Mouse (Mus musculus): ENCODE results near the gene Lgals4. TPM values are rescaled to one million over a fixed set of nuclear protein-coding genes. Genes with fewer than 3 reads are reported as not detected.
"Not testable (repeated sequence)": the region's sequence is repeated elsewhere in the genome, so short reads cannot be mapped to it uniquely, and the experiment has no call there.

The Lgals4 gene
- polyA plus RNA-seq, 1 experiment from 2014 or later: 3.2 TPM

- Histone ChIP-seq H3K4me1 (0 out of 2 replicates have a peak, but pooled peaks cover 3% of the 10 kb centered on the region), H3K9ac (replicated peaks) (no peak overlapping the region), H3K36me3 (no peaks in the 10 kb centered on the region), H3K27me3 (no peaks in the 10 kb centered on the region), H3K4me3 (no peak overlapping the region), H3K9me3 (no peaks in the 10 kb centered on the region), H3K4me2 (replicated peaks) (no peak overlapping the region), H3K27ac (replicated peaks) (no peak overlapping the region)
- 92% methylated on average over 7 of the region's 7 CpGs for WGBS
- no peak for ATAC-seq (ENCODE audit: low FRiP score, low read depth)
Measured at GRCm38 (mm10) chr7:28877155-28877554, 43.5 kb downstream of the Lgals4 start.

- H3K4me3 ChIP-seq: no peak overlapping the region
- WGBS: 85% methylated on average over 4 of the region's 4 CpGs
- H3K27ac ChIP-seq (replicated peaks): no peak overlapping the region
- H3K4me2 ChIP-seq (replicated peaks): no peak overlapping the region
- no peaks in the 10 kb centered on the region for H3K9me3 ChIP-seq
- H3K27me3 ChIP-seq: no peaks in the 10 kb centered on the region
- ATAC-seq (ENCODE audit: low FRiP score, low read depth): no peak
- H3K9ac ChIP-seq (replicated peaks): no peak overlapping the region
- no peaks in the 10 kb centered on the region for H3K36me3 ChIP-seq
- H3K4me1 ChIP-seq: 0 out of 2 replicates have a peak, but pooled peaks cover 3% of the 10 kb centered on the region
Measured at GRCm38 (mm10) chr7:28877856-28878255, 44.2 kb downstream of the Lgals4 start.

- Histone ChIP-seq H3K27me3 (no peaks in the 10 kb centered on the region), H3K9ac (replicated peaks) (no peak overlapping the region), H3K4me1 (0 out of 2 replicates have a peak, but pooled peaks cover 3% of the 10 kb centered on the region), H3K4me3 (no peak overlapping the region), H3K36me3 (no peaks in the 10 kb centered on the region), H3K9me3 (no peaks in the 10 kb centered on the region), H3K27ac (replicated peaks) (no peak overlapping the region), H3K4me2 (replicated peaks) (no peak overlapping the region)
- no peak for ATAC-seq (ENCODE audit: low FRiP score, low read depth)
- 72% methylated on average over 7 of the region's 7 CpGs for WGBS
Measured at GRCm38 (mm10) chr7:28879606-28880005, 46.0 kb downstream of the Lgals4 start.

- 78% methylated on average over 10 of the region's 10 CpGs for WGBS
Measured at GRCm38 (mm10) chr7:28880554-28880953, 46.9 kb downstream of the Lgals4 start.

GRCm38 (mm10) chr7:28881199-28881598 lies 47.5 kb downstream of the Lgals4 start, which contains the start of gene Capn12:
Capn12 (plus strand) TSS chr7:28881422.
- no peak within 1 kb of the TSS for H3K27ac ChIP-seq (replicated peaks)
- H3K4me3 ChIP-seq: no peak within 1 kb of the TSS
- H3K9me3 ChIP-seq: no peaks in the 10 kb centered on the region
- no peak within 1 kb of the TSS for H3K9ac ChIP-seq (replicated peaks)
- 0 out of 2 replicates have a peak, but pooled peaks cover 3% of the 10 kb centered on the region for H3K4me1 ChIP-seq
- peaks cover 2% of the 10 kb centered on the region; the same call in 1 of the 2 replicates for H3K27me3 ChIP-seq
- WGBS: 40% methylated on average over 13 of the region's 13 CpGs
- H3K36me3 ChIP-seq: no peaks in the 10 kb centered on the region
- H3K4me2 ChIP-seq (replicated peaks): no peak within 1 kb of the TSS
- no peak for ATAC-seq (ENCODE audit: low FRiP score, low read depth)

More at GRCm38 (mm10) chr7:28880554-28880953, 46.9 kb downstream of the Lgals4 start:
- no peak for ATAC-seq (ENCODE audit: low FRiP score, low read depth)
- Histone ChIP-seq H3K4me2 (replicated peaks) (no peak overlapping the region), H3K27ac (replicated peaks) (no peak overlapping the region), H3K4me3 (no peak overlapping the region), H3K9ac (replicated peaks) (no peak overlapping the region), H3K4me1 (0 out of 2 replicates have a peak, but pooled peaks cover 3% of the 10 kb centered on the region), H3K36me3 (no peaks in the 10 kb centered on the region), H3K9me3 (no peaks in the 10 kb centered on the region), H3K27me3 (no peaks in the 10 kb centered on the region)

- no peak overlapping the region for H3K9ac ChIP-seq (replicated peaks)
- no peaks in the 10 kb centered on the region for H3K36me3 ChIP-seq
- peaks cover 19% of the 10 kb centered on the region for H3K27me3 ChIP-seq
- H3K4me3 ChIP-seq: no peak overlapping the region
- ATAC-seq (ENCODE audit: low FRiP score, low read depth): no peak
- 0 out of 2 replicates have a peak, but pooled peaks cover 3% of the 10 kb centered on the region for H3K4me1 ChIP-seq
- no peaks in the 10 kb centered on the region for H3K9me3 ChIP-seq
- no peak overlapping the region for H3K27ac ChIP-seq (replicated peaks)
- WGBS: 79% methylated on average over 11 of the region's 11 CpGs
- H3K4me2 ChIP-seq (replicated peaks): no peak overlapping the region
Measured at GRCm38 (mm10) chr7:28883039-28883438, 49.4 kb downstream of the Lgals4 start.

GRCm38 (mm10) chr7:28883704-28884103 lies 50.0 kb downstream of the Lgals4 start:
- H3K4me1 ChIP-seq; ATAC-seq (ENCODE audit: low FRiP score, low read depth); H3K36me3 ChIP-seq; H3K27ac ChIP-seq (replicated peaks); H3K4me3 ChIP-seq; H3K9ac ChIP-seq (replicated peaks); H3K4me2 ChIP-seq (replicated peaks); H3K9me3 ChIP-seq: not testable (repeated sequence)
- 81% methylated on average over 4 of the region's 4 CpGs for WGBS
- H3K27me3 ChIP-seq: peaks cover 25% of the 10 kb centered on the region

GRCm38 (mm10) chr7:28886486-28886885 lies 52.8 kb downstream of the Lgals4 start:
- no peak overlapping the region for H3K4me3 ChIP-seq
- peaks cover 4% of the 10 kb centered on the region for H3K36me3 ChIP-seq
- ATAC-seq (ENCODE audit: low FRiP score, low read depth): no peak
- H3K9ac ChIP-seq (replicated peaks): no peak overlapping the region
- H3K4me2 ChIP-seq (replicated peaks): no peak overlapping the region
- H3K27me3 ChIP-seq: peaks cover 46% of the 10 kb centered on the region
- 20% methylated on average over 13 of the region's 14 CpGs for WGBS
- no peak overlapping the region for H3K27ac ChIP-seq (replicated peaks)
- H3K9me3 ChIP-seq: no peaks in the 10 kb centered on the region
- peaks cover 10% of the 10 kb centered on the region for H3K4me1 ChIP-seq

- Histone ChIP-seq H3K4me3 (peak overlapping the region; percentile 33), H3K36me3 (peaks cover 25% of the 10 kb centered on the region), H3K4me2 (replicated peaks) (peak overlapping the region; percentile 51), H3K4me1 (peaks cover 9% of the 10 kb centered on the region), H3K9ac (replicated peaks) (0 out of 2 replicates have a peak overlapping the region, but pooled peaks have one; percentile 7), H3K27me3 (peaks cover 46% of the 10 kb centered on the region), H3K27ac (replicated peaks) (no peak overlapping the region), H3K9me3 (no peaks in the 10 kb centered on the region)
- 0 out of 2 replicates have a peak, but pooled peaks have one; percentile 41 for ATAC-seq (ENCODE audit: low FRiP score, low read depth)
- WGBS: 3% methylated on average over 27 of the region's 27 CpGs
Measured at GRCm38 (mm10) chr7:28888701-28889161, 55.1 kb downstream of the Lgals4 start.

Other genes starting within 250 kb of the Lgals4 start
- gene Samd4b, start 235.7 kb upstream of the Lgals4 start, polyA plus RNA-seq (2016; fragmentation: Nextera tagmentation; extraction: Ambion mirVana): 34.1 and 34.8 TPM in 2 replicates
- 40.4 and 43.5 TPM in 2 replicates for gene Pak4, start 235.7 kb upstream of the Lgals4 start, polyA plus RNA-seq (2016; fragmentation: Nextera tagmentation; extraction: Ambion mirVana)
- not detected in 2 replicates for gene Acp7, start 202.5 kb upstream of the Lgals4 start, polyA plus RNA-seq (2016; fragmentation: Nextera tagmentation; extraction: Ambion mirVana)
- gene Fbxo27, start 141.0 kb upstream of the Lgals4 start, polyA plus RNA-seq (2016; fragmentation: Nextera tagmentation; extraction: Ambion mirVana): 4.9 and 5.3 TPM in 2 replicates
- gene Fbxo17, start 117.0 kb upstream of the Lgals4 start, polyA plus RNA-seq (2016; fragmentation: Nextera tagmentation; extraction: Ambion mirVana): 6.7 and 7.2 TPM in 2 replicates
- 117 and 120 TPM in 2 replicates for gene Mrps12, start 92.0 kb upstream of the Lgals4 start, polyA plus RNA-seq (2016; fragmentation: Nextera tagmentation; extraction: Ambion mirVana)
- gene Sars2, start 91.9 kb upstream of the Lgals4 start, polyA plus RNA-seq (2016; fragmentation: Nextera tagmentation; extraction: Ambion mirVana): 30.7 and 30.9 TPM in 2 replicates
- not detected in 2 replicates for gene Ccer2, start 77.7 kb upstream of the Lgals4 start, polyA plus RNA-seq (2016; fragmentation: Nextera tagmentation; extraction: Ambion mirVana)
- 78.5 and 80.6 TPM in 2 replicates for gene Sirt2, start 67.1 kb upstream of the Lgals4 start, polyA plus RNA-seq (2016; fragmentation: Nextera tagmentation; extraction: Ambion mirVana)
- gene Nfkbib, start 66.3 kb upstream of the Lgals4 start, polyA plus RNA-seq (2016; fragmentation: Nextera tagmentation; extraction: Ambion mirVana): 38.6 and 44.5 TPM in 2 replicates
- gene Rinl, start 44.9 kb upstream of the Lgals4 start, polyA plus RNA-seq (2016; fragmentation: Nextera tagmentation; extraction: Ambion mirVana): 1.7 and 2.8 TPM in 2 replicates
- 323 and 357 TPM in 2 replicates for gene Hnrnpl, start 25.3 kb upstream of the Lgals4 start, polyA plus RNA-seq (2016; fragmentation: Nextera tagmentation; extraction: Ambion mirVana)
- gene Ech1, start 8.6 kb upstream of the Lgals4 start, polyA plus RNA-seq (2016; fragmentation: Nextera tagmentation; extraction: Ambion mirVana): 71.4 and 77.2 TPM in 2 replicates
- 2.6 and 3.1 TPM in 2 replicates for gene Lgals7, start 30.0 kb downstream of the Lgals4 start, polyA plus RNA-seq (2016; fragmentation: Nextera tagmentation; extraction: Ambion mirVana)
- gene Capn12, start 47.6 kb downstream of the Lgals4 start, polyA plus RNA-seq (2016; fragmentation: Nextera tagmentation; extraction: Ambion mirVana): 0.20 and 0.39 TPM in 2 replicates
- gene Actn4, start 128.5 kb downstream of the Lgals4 start, polyA plus RNA-seq (2016; fragmentation: Nextera tagmentation; extraction: Ambion mirVana): 162 and 175 TPM in 2 replicates
- gene Eif3k, start 148.0 kb downstream of the Lgals4 start, polyA plus RNA-seq (2016; fragmentation: Nextera tagmentation; extraction: Ambion mirVana): 324 and 335 TPM in 2 replicates
- 5.4 and 6.2 TPM in 2 replicates for gene Map4k1, start 148.2 kb downstream of the Lgals4 start, polyA plus RNA-seq (2016; fragmentation: Nextera tagmentation; extraction: Ambion mirVana)

Data from midbrain, embryonic 12.5 days (tissue).